Mouse (Mus musculus) small intestine, adult 2 months (tissue): ENCODE results near the gene Lef1.

Source experiments
- CTCF ChIP-seq: fragments of 200-500 bp; IDR thresholded peaks from 2 replicates; pipeline ENCODE4 v1.5.1; 2012; ENCODE audit warnings: low read depth, mild to moderate bottlenecking, control low read depth, inconsistent platforms, low read length, moderate library complexity, mixed read lengths; ENCODE audit not compliant: insufficient replicate concordance, insufficient read length; ENCODE audit errors: extremely low read depth
- POLR2A ChIP-seq: fragments of 200-500 bp; IDR thresholded peaks from 2 replicates; pipeline ENCODE4 v1.6.1; 2012; ENCODE audit warnings: low read depth, mild to moderate bottlenecking, control low read depth, inconsistent platforms, low read length, moderate library complexity

DNA sequence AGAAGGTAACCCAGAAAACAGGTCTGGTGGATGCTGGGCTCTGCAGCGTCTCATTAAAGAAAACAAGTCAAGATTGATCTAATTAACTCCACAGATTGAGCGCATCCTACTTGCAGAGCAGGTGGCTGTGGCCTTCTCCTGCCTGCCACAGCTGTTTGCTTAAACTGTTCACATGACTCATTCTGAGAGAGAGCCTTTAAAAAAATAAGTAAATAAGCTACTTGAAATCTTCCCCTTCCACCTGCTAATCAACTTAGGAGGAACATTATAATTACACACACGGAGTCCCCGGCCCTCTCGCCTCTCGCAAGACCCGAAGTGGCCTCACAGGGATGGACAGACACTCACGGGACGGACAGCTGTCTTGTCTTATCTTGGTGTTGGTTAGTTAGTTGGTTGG, 44.3 kb downstream of the Lef1 start:
- TF ChIP-seq CTCF (no peak), POLR2A (no peak)
